Mouse (Mus musculus) kidney, adult 8-10 months (tissue): Measurements from ENCODE around the gene Mapk11.

Experiments used
- DNase-seq, 2 experiments: peaks; one replicate each; pipeline ENCODE4 v3.0.0; 2022

Mapk11 gene

GRCm38 (mm10) chr15:89149271-89150040 lies at the start of gene Mapk11:
Mapk11 (minus strand) TSS chr15:89149628.
- peak; percentile 29 to 45 for DNase-seq

- no peak for DNase-seq
Measured at GRCm38 (mm10) chr15:89197056-89197455, 47.6 kb upstream of the Mapk11 start.

GRCm38 (mm10) chr15:89196313-89196706 lies 46.9 kb upstream of the Mapk11 start, which contains the start of gene Dennd6b:
Dennd6b (minus strand) TSS chr15:89196496.
- DNase-seq: peak; percentile 97 to 98

- DNase-seq: peak; percentile 92 to 94
Measured at GRCm38 (mm10) chr15:89195690-89196312, 46.4 kb upstream of the Mapk11 start.

- no peak for DNase-seq
Measured at GRCm38 (mm10) chr15:89195261-89195681, 45.8 kb upstream of the Mapk11 start.

- DNase-seq: no peak
Measured at GRCm38 (mm10) chr15:89184937-89185227, 35.5 kb upstream of the Mapk11 start.

DNA sequence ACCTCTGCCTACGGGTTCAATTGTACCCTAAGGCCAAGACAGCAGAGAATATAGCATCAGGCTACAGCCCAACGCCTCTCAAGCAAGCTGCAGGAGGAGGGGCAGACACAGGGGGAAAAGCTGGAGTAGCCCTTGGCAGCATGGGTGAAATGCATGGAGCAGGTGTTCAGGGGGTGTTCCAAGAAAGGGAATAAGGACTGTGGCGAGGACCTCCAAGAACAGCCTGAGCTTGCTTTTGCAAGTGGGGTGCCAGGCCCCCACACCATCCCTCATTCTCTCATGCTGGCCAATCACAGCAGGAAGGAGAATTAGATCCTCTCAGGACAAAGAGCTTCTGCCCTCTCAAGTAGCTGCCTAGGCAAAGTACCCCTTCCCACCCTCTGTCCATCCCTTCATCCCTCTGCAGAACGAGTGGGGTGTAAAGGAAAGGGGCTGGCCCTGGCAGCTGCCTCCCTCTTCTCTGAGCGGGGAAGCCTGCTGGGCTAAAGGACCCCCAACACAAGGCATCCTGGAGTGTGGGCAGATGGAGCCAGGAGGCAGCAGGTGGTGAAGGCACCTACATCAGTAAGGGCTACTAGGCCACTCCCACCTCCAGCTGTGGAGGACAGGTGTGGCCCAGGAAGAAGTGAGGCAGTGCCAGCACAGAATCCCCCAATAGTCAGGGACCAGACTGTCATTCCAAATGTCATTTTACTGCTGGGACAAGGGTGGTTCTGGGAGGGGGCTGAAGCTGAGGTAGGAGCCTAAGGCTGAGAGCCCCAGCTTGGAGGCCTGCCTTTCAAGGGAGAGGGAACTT lies 34.9 kb upstream of the Mapk11 start:
- no peak for DNase-seq

DNA sequence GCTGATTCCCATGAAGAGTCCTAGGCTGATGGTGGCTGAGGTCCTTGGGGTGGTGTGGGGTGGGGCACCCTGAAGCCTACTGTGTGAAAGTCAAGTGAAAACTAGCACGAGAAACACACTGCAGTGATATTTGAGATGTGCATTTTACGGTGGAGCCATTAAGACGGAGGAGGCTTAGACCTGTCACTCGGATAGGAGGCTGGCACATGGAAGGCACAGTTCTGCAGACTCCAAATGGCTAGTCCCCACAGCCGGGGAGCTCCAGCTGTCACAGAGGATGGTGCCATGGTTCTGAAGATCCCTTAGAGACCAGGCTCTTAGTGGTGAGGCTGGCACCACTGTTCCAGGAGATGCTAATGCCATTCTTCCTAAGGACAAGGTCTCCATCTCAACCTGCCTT lies 33.4 kb upstream of the Mapk11 start:
- DNase-seq: no peak

DNA sequence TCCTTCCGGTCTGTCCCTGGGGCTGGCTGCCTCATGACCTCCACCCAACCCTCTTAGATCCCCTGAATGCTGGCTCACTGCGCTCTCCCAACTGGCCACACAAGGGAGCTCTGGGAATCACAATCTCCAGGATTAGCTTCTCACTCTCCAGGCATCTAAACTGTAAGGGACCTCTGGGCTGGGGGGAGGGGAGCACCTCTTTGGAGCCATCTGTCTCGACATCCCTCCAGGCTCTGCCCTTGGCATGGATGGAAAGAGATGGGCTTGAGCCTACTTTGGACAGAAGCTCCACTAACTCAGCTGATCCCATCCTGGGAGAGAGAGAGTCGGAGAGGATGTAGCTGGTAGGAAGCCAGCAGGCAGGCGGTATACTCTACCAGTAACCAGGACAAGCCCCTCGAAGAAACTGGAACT lies 32.9 kb upstream of the Mapk11 start:
- DNase-seq: peak; percentile 56

GRCm38 (mm10) chr15:89181561-89182270 lies 32.3 kb upstream of the Mapk11 start:
- DNase-seq: no peak

- DNase-seq: peak; percentile 82 to 83
Measured at GRCm38 (mm10) chr15:89180571-89181229, 31.3 kb upstream of the Mapk11 start, which contains the start of gene Plxnb2. Plxnb2 (minus strand) TSS chr15:89180788.

DNA sequence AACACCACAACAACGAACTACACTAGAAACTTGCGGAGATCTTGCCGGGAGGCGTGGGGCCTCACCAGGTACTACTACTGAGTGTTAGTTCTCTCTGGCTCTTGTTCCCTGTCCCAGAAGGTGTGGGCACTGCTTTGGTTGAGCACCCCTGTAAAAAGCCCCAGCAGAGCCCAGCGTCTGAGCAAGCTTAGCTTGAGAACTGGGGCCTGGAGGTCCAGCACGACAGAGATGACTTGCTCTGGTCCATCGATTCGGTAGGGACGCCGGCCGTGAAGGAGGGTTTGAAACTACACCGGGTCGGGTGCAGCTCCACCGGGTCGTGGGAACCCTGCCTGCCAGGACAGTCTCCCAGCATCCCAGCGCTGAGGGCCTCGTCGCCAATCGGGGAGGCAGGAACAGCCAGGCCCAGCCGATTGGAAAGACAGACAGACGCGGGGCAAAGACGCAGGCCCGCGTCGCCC lies 30.7 kb upstream of the Mapk11 start:
- DNase-seq: no peak

GRCm38 (mm10) chr15:89179630-89179964 lies 30.2 kb upstream of the Mapk11 start:
- no peak for DNase-seq

DNA sequence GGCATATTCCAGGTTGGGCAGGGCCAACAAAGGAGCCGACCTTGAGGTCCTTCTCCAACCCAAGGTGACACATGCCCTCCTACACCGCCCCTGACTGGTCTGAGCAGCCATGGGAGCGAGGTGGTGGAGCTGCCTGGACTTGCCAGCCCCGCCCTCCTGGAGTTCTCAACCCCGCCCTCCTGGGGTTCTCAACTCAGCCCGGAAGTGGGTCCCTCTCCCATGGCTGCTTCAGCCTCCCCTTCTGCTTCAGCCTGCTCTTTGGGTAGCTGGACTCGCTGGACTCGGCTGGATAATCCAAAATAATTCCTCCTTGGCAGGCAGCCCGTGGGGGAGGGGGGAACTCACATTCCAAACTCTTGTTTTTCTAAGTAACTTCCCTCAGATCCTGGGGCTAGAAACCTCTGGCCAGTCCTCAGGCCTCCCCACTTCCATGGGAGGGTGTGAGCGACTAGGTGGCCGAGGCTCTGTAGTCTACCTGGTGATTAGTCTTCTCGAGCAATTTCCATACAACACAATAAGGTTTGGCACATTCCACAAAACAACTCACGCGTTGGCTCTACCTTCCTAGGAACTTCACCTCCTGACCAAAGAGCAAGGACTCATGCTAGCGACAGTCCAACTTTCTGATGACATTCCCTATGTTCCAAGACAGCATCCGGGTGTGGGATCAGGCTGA lies 29.7 kb upstream of the Mapk11 start:
- DNase-seq: peak; percentile 92 to 96

- no peak for DNase-seq
Measured at GRCm38 (mm10) chr15:89178260-89178860, 28.9 kb upstream of the Mapk11 start.

DNA sequence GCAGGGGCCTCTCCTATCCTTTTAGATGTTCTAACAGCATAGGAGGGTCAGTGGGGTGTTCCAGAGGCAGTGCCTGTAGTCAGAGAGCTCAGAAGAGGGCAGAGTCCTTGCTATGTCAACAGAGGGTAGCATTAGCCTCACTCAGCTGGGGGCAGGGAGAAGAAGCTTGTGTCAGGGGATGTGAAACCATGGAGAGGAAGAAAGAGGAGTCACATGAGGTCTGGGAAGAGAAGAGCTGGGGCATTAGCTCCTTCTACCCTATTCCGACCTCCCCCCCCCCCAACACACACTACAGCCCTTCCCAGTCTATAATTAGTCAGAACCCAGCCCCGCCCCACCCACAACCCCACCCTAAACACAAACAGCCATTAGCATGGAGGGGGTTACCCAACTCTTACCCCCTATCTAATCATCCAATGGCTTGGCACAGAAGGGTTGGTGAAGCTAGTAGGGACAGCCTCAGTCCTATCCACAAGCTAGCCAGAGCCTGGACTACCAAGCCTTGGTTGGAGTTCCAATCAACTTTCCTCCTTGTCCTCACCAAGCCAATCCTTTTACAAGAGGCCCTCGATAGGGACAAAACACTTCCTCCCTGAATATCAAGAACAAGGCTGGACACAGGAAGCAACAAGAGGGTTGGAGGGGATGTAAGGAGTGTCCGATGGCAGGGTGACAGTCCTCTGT lies 28.3 kb upstream of the Mapk11 start:
- peak in 1 of 2 experiments; percentile 64 for DNase-seq

DNA sequence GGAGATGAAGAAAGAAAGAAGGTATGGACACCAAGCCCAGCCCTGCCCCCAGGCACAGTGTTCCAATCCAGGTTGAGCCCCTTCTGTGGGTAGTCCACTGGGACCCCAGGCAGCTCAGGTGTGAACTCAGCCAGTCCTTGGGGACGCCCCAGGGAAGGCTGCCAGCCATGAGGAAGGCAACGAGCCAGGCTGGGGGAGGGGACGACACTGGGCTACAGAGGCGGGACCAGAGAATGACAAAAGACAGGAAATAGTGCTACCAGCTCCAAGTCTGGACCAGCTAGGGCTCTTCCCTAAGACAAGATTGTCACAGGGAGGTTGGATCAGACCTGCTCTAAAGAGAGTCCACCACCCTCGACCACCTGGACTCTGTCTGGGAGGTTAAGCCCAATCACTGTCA lies 27.7 kb upstream of the Mapk11 start:
- peak; percentile 92 to 96 for DNase-seq

DNA sequence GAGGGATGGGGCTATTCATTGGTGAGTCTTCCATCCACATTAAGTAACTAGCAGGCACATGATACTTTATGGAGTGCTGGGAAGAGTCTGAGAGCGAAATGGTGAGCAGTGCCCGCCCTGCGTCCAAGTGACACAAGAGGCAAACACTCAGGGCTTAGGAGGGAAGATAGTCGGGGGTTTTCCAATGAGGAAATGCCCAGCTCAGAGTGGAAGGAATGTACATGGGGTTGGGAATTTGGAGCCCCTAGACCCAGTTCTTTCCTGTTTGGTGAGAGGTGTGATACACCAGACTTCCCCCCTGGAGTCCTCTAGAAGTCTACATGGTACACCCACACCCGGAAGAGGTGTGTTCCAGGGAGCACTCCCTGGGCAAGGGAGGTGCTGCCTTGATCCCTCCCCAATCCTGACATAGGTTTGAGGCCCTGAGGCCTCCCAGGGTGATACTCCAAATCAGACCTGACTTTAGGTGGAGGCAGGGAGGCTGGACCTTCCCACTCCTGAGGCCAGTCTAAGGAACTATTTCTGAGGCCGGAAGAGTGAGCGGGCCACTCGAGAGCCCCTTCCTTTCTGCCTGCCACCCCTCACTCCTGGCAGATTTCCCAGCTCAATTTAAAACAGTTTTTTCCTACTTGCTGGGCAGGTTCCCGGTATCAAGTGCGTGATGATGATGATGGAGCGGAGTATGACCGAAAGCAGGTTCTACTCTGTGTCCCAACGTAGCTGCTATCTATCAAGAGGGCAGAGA lies 26.2 kb upstream of the Mapk11 start:
- no peak for DNase-seq

DNA sequence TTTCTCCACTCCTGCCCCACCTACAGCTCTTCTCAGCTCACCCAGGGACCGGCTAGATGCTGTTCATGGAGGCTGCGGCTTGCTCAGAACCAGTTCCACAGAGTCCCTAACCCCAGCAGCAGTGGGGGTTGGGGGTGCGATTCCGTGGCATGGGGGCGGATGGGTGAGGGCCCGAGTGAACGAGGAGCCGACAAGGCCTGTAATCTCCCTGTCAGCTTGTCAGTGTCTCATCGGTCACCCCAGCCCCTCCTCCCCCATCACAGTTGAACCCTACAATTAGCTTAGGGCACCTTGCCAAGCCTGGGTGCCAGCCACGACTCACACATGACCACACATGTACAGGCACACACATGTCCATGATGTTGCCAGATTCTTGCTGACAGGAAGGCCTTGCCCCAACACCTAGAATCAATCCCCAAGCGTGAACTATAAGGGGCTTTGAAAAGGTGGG lies 25.5 kb upstream of the Mapk11 start:
- no peak for DNase-seq

GRCm38 (mm10) chr15:89173906-89174214 lies 24.4 kb upstream of the Mapk11 start:
- DNase-seq: peak; percentile 92
